Mouse (Mus musculus) brain, adult 2 months (tissue): Measurements from ENCODE around the gene AC153137.1.
"Not testable (repeated sequence)": the region's sequence is repeated elsewhere in the genome, so short reads cannot be mapped to it uniquely, and the experiment has no call there.

Experiments
- DNase-seq: peaks from one replicate; pipeline ENCODE4 v3.0.0; 2011; ENCODE audit warnings: low read depth, low spot score

AC153137.1 gene

GRCm38 (mm10) chr1:30977868-30978267 is at the start of gene AC153137.1:
Gene AC153137.1 (minus strand): TSS chr1:30977968.
- not testable (repeated sequence) for DNase-seq

DNA sequence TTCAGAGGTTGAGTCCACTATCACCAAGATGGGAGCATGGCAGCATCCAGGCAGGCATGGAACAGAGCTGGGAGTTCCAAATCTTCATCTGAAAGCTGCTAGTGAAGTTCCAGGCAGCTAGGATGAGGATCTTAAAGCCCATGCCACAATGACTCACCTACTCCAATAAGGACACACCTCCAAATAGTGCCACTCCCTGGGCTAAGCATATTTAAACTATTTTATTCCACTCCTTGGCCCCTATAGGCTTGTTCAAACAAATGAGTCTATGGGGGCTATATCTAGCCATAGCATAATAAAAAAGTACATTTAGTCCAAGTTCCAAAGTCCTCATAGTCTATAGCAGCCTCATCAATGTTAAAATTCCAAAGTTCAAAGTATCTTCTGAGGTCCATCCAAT is 45.4 kb upstream of the AC153137.1 start:
- DNase-seq, result no peak

DNA sequence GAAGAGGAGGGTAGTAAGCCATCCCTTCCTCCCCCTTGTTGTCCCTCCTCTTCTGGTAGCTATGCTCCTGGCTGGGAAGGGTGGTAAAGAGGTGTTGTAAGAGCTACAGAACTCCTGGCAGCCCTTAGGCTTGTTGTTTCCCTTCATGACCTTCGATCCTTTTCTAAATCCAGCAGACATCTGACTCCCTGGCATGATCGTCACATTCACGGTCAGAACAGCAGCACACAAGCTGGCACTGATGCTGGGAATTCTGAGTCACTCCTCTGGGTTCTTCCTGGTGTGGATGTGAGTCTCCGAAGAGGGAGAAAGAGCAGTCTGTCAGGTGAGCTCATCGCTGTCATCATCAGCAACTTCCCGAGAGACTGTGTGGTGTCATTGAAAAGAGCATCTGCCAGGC is 41.5 kb upstream of the AC153137.1 start:
- DNase-seq, result peak; percentile 47

- DNase-seq, result no peak
These were observed 39.6 kb upstream of the AC153137.1 start for GRCm38 (mm10) chr1:31017377-31017776.

DNA sequence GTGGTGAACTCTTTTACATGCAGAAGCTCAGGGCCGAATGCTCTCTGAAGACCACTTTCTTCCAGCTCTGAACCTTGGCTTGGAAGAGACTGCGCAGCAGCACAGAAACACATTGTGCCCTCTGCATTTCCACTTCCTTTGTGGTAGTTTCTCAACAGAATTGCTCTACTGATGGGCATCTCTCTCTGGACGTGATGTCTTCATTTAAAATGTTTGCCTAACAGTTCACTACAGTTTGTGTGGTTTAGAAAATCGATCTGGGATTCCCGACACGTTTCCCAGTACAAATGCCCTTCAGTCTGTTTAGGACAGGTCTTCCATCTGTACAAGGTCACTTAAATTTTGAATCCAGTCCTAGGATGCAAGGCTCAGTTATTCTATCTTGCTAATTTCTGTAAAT is 38.3 kb upstream of the AC153137.1 start:
- DNase-seq, result no peak

- no peak for DNase-seq
These were observed 37.5 kb upstream of the AC153137.1 start for GRCm38 (mm10) chr1:31015261-31015660.

- not testable (repeated sequence) for DNase-seq
These were observed 529 bp downstream of the AC153137.1 start for GRCm38 (mm10) chr1:30977239-30977638.

- DNase-seq, result no peak
These were observed 26.0 kb downstream of the AC153137.1 start for GRCm38 (mm10) chr1:30951795-30952194.

GRCm38 (mm10) chr1:30950456-30950835 is 27.3 kb downstream of the AC153137.1 start:
- DNase-seq, result no peak

DNA sequence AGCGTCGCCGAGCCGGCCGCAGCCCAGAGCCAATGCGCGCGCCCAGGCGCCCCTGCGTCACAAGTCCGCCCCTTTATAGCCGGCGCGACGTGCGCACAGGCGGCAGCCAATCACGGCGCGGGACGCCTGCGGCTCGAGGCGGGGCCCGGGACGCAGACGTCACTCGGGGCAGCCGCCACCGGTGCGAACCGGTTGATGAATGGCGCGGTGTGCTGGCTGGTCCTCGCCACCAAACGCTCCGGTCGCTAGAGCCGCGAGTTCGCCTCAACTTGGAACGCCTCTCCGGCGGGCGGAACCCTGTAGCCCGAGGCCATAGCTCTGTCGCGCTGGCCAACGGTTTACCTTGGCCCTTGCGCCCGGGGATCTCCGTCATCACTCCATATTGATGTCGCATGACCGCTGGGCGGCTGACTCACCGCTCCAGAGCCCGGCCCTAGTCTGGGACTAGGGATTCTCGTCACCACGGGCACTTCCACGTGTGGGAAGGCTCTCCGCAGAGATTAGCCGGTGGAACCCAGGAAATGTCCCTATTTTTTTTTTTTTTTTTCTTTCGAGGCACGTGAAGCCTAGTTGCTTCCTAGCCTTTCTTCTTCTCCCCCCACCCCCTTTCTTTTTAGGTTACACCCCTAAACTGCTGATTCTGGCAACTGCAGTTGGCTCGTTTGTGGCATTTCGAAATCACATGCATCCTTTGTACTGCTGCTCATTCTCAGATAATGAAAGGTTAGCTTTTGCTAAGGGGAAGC is 27.9 kb downstream of the AC153137.1 start:
- peak; percentile 99 for DNase-seq

DNA sequence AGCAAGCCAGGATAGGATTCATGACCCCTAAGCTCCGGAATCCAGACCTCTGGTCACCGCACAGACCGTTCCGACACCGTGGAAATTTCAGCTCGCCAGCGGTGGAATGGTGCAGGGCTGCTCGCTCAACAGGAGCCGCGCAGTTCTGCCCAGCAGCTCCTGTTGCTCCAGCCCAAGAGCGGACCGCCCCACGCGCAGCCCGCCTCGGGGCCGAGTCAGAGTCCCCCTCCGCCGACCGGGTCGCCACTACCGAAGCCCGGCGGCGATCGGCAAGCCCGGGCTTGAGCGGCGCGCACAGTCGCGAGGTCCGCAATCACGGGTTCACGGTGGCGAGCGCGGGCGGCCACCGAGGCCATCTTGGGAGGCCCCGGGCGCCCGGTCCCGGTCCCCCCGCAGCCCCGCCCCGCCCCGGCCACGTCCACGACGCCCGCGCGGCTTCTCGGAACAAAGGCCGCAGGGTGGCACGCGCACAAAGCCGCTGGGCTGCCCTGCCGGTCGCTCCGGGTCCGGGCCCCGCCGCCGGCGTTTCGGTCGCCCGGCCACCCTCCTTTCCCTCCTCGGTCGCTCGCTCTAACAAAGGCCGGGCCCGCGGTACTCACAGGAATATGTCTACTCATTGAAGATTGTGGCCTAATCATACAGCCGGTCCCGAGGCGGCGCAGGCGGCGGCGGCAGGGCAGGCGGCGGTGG is 28.7 kb downstream of the AC153137.1 start:
- peak; percentile 69 for DNase-seq

GRCm38 (mm10) chr1:30948361-30948949 is 29.3 kb downstream of the AC153137.1 start:
- DNase-seq, result peak; percentile 61

DNA sequence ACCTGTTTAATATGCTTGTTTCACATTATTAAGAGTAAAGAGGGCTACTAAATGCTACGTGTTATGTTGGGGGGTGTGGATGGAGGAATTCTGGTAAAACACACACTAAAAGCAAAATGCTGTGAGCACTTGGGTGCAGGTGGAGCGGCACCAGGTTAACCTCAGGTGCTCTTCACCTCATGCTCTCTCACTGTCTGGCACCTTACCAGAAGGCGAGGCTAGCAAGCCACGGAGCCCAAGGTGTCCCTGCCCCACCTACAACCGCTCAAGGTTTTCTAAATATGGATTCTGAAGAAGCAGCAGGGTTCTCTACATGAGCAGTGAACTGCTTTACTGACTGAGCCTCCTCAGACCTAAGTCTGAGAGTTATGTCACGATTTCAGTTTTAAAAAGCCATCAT is 32.6 kb downstream of the AC153137.1 start:
- DNase-seq, result no peak

DNA sequence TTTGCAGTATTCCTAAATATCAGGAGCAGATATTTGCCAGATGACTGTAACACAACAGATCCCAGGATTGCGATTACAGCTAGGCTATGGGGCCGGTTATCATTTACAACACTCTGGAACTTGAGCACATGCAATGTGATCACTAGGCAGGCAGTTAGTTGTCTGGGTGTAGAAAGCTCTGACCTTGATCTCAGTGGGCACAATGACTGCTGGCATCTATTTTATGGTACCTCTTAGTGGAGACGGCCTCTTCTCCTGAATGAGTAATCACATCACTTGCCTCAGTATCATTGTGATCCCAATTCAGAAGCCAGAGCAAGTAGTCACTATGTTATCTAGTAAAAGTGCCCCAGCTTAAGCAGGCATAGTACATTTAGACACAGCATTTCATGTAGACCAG is 37.2 kb downstream of the AC153137.1 start:
- DNase-seq, result no peak

DNA sequence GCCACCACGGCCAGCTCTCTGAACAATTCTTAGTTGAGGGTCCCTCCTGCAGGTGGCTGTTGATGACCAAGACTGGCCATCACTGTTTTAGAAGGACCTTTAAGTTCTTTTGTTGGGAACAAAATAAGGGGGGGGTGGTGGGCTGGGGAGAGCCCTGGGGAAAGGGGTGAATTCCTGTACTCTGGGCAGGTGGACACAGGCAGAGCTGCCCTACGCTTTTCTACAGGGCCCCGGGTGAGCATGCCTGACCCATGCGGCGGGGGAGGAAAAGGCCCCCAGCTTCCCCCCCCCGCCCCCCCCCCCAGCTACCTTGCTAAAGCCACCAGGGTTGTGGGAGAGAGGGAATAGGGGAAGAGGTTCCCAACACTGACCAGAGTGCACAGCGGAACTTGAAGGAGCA is 39.4 kb downstream of the AC153137.1 start:
- no peak for DNase-seq

DNA sequence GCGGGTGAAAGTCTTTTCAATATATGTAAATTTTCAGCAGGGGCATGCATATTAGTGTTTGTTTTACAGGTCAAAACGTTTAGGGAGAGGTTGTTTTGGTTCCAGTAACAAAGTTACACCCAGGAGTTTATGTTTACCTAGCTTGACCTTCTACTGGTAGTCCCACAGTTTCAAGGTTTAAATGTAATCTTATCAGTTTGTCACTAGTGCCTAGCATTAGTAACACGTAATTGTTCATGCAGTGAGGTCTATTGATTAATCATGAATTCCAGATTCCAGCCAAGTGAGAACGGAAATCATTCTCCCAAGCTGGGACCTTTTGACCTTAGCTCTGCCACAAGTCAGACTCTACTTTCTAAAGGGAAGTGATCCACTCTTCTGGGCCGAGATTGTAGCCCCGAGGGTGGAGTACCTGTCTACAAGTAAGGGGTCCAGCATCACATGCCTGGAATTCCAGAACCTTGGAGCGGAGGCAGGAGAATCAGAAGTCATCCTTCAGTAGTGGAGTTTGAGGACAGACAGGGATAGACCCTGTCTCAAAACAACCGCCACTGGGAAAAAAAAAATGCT is 40.3 kb downstream of the AC153137.1 start:
- no peak for DNase-seq

GRCm38 (mm10) chr1:30936488-30936887 is 41.3 kb downstream of the AC153137.1 start:
- DNase-seq, result peak; percentile 75

GRCm38 (mm10) chr1:30930823-30931222 is 46.9 kb downstream of the AC153137.1 start:
- peak; percentile 51 for DNase-seq

DNA sequence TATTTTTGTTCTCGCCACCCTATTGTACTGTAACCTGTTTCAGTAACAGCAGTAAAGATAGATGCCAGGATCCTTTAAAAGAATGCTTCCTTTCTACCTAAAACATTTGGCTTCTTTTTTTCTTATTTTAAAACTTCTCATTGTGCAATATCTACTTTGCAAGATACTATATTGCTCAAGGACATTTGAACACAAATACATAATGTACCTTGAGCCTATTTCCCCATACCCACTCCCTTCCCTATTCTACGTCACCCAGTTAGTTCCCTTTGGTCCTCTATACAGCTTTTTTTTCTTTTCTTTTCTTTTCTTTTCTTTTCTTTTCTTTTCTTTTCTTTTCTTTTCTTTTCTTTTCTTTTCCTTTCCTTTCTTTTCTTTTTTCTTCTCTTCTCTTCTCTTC is 47.6 kb downstream of the AC153137.1 start:
- DNase-seq, result no peak
